Mouse (Mus musculus) E14TG2a.4 (cell line): Measurements from ENCODE around the gene Map3k19.

ENCODE experiments used
- CTCF ChIP-seq: conservative IDR thresholded peaks from 2 replicates; pipeline ENCODE4 v1.5.1; 2014; ENCODE audit warnings: low read length
- NANOG ChIP-seq: IDR thresholded peaks from 2 replicates; pipeline ENCODE4 v1.6.1; 2014; ENCODE audit warnings: borderline replicate concordance, low read length, mixed read lengths

DNA sequence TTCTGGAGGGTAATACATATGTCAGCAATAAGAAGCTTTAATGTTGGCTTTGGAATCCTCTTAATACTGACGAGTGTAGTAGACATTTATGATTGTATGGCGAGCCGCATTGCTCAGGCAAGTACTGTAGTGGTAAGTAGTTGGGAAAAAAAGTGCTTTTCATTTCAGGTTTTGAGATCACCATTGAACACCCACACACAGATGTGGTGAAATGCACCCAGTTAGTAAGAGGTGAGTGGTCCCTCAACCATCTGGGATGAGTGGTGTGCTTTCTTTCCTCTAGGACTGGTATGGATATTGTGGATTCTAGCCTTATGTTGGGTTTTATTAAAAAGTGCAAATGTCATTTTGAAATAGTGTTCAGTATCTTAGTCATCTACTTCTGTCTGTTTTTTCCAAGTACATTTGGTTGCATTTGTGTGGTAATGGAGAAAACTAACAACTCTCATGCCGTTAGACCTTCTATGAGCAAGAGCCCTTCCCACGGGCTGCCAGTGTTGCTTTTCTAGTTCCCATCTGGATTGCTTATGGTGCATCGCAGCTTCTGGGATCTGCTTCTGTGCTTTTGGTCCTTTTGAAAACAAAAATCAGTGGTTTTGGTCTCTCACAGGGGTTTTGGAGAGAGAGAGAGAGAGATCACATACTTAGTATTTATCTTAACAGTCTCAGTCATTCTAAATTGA lies 59.6 kb downstream of the Map3k19 start:
- no peak for TF ChIP-seq CTCF
- no peak for TF ChIP-seq NANOG
